Comparison of ENCODE assay signal across 15 mouse cellular contexts in genomic region chr13:24656719-24657497, GRCm38 (mm10).
DNase-seq lines count a peak whose midpoint lies in the region; ATAC-seq and TF ChIP-seq lines count a peak whose summit lies in the region.
"Had no signal": no experiment of that assay in that cellular context is flagged by ENCODE, and none has a peak within 500 bp of the region (broad histone marks: within the 10 kb centered on the region; RNA-seq: fewer than 3 reads in every experiment).

No protein-coding gene starts in this region.

- DNase-seq in layer of hippocampus, adult 2 months (ENCODE audit: low spot score in 2 of 2), result no peak
- no peak for DNase-seq in layer of hippocampus, postnatal 10 days (ENCODE audit: low spot score in 2 of 2)
- peak; percentile 65 for DNase-seq in hindbrain, postnatal 0 days (ENCODE audit: low spot score)
- no peak for DNase-seq in gastrocnemius, postnatal 10 days
- no peak for DNase-seq in testis, postnatal 14 days (ENCODE audit: low spot score)
- DNase-seq in lung, postnatal 25 days (ENCODE audit: low spot score), result no peak
- DNase-seq: adrenal gland, adult 8-10 months; cerebellum, postnatal 14 days; gastrocnemius, postnatal 25 days; kidney, adult 18-20 months; spleen, adult 18-20 months; thymus, postnatal 36 days had no signal

- peak overlapping the region; percentile 15; the same call in 1 of the 2 replicates for H3K27ac ChIP-seq in layer of hippocampus, adult 2 months
- peak overlapping the region; percentile 70 for H3K27ac ChIP-seq in embryonic fibroblast, embryonic 13.5 days (ENCODE audit: insufficient read depth, low read length)
- H3K27ac ChIP-seq in hindbrain, postnatal 0 days, result peak overlapping the region; percentile 4; the same call in 1 of the 2 replicates
- H3K27ac ChIP-seq in olfactory bulb, adult 2 months (ENCODE audit: insufficient read depth, low read depth, low read length), result 0 out of 2 replicates have a peak overlapping the region, but pooled peaks have one; percentile 3
- H3K27ac ChIP-seq: liver, embryonic 15.5 days had no signal

- no peak overlapping the region for H3K9ac ChIP-seq in hindbrain, postnatal 0 days (replicated peaks; ENCODE audit: low read length)
- H3K9ac ChIP-seq: liver, embryonic 15.5 days had no signal

- peaks cover 11% of the 10 kb centered on the region for H3K4me1 ChIP-seq in embryonic fibroblast, embryonic 13.5 days (ENCODE audit: control insufficient read depth, insufficient read depth, low read length)
- peaks cover 9% of the 10 kb centered on the region; the same call in 1 of the 2 replicates for H3K4me1 ChIP-seq in hindbrain, postnatal 0 days (ENCODE audit: insufficient read depth, low read length)
- peaks cover 4% of the 10 kb centered on the region for H3K4me1 ChIP-seq in olfactory bulb, adult 2 months (ENCODE audit: control insufficient read depth, insufficient read depth, low read length)
- H3K4me1 ChIP-seq: liver, embryonic 15.5 days had no signal

- no peaks in the 10 kb centered on the region for H3K9me3 ChIP-seq in hindbrain, postnatal 0 days (ENCODE audit: low read length)
- H3K9me3 ChIP-seq: liver, embryonic 15.5 days had no signal

- no peaks in the 10 kb centered on the region for H3K27me3 ChIP-seq in hindbrain, postnatal 0 days (ENCODE audit: insufficient read depth, low read length)
- H3K27me3 ChIP-seq: liver, embryonic 15.5 days had no signal

- no peak for TF ChIP-seq CTCF in layer of hippocampus, adult 2 months (conservative IDR thresholded peaks at IDR 0.05)
- no peak for TF ChIP-seq CTCF in embryonic fibroblast, embryonic 13.5 days (IDR thresholded peaks at IDR 0.05; ENCODE audit: borderline replicate concordance, insufficient read depth, low read length)
- no peak for TF ChIP-seq CTCF in hindbrain, postnatal 0 days (IDR thresholded peaks at IDR 0.05; ENCODE audit: low read depth)
- TF ChIP-seq CTCF in olfactory bulb, adult 2 months (IDR thresholded peaks at IDR 0.05; ENCODE audit: insufficient read depth, low read depth, low read length), result no peak

- H3K36me3 ChIP-seq in hindbrain, postnatal 0 days (ENCODE audit: insufficient read depth, low read length), result no peaks in the 10 kb centered on the region
- H3K36me3 ChIP-seq: liver, embryonic 15.5 days had no signal

- no peak overlapping the region; the same call in 1 of the 2 replicates for H3K4me3 ChIP-seq in layer of hippocampus, adult 2 months
- no peak overlapping the region for H3K4me3 ChIP-seq in embryonic fibroblast, embryonic 13.5 days (ENCODE audit: insufficient read depth, low read length)
- peak overlapping the region; percentile 21 for H3K4me3 ChIP-seq in hindbrain, postnatal 0 days (ENCODE audit: low read length)
- H3K4me3 ChIP-seq in olfactory bulb, adult 2 months (ENCODE audit: insufficient read depth, low read depth, low read length), result peak overlapping the region; percentile 11; the same call in 1 of the 2 replicates
- H3K4me3 ChIP-seq: liver, embryonic 15.5 days had no signal

- peak; percentile 78 for ATAC-seq in hindbrain, postnatal 0 days

- H3K4me2 ChIP-seq in hindbrain, postnatal 0 days (ENCODE audit: low read depth, low read length), result peak overlapping the region; percentile 42
- H3K4me2 ChIP-seq: liver, embryonic 15.5 days had no signal

- 10% methylated on average over 15 of the region's 15 CpGs for WGBS in hindbrain, postnatal 0 days
- 13% methylated on average over 15 of the region's 15 CpGs for WGBS in olfactory bulb, adult 2 months

- TF ChIP-seq POLR2A in embryonic fibroblast, embryonic 13.5 days (IDR thresholded peaks at IDR 0.05; ENCODE audit: low read depth, low read length), result no peak
- TF ChIP-seq POLR2A in olfactory bulb, adult 2 months (IDR thresholded peaks at IDR 0.05; ENCODE audit: insufficient read depth, low read depth, low read length), result no peak

Comparison
In these comparisons a context has a peak if more than half of its experiments do, and no peak if none do; other contexts are left out.
1. H3K27ac ChIP-seq: peak in every context shown above with its lines; median percentile 70 in embryonic fibroblast, embryonic 13.5 days; 15 in layer of hippocampus, adult 2 months; 4 in hindbrain, postnatal 0 days; 3 in olfactory bulb, adult 2 months.
2. H3K4me3 ChIP-seq: peak in hindbrain, postnatal 0 days (single experiment) and olfactory bulb, adult 2 months (single experiment); none in layer of hippocampus, adult 2 months (single experiment) and embryonic fibroblast, embryonic 13.5 days (single experiment).